Mouse (Mus musculus) midbrain, postnatal 0 days (tissue): Measurements from ENCODE around the gene Diexf. TPM values are rescaled to one million over a fixed set of nuclear protein-coding genes. Genes with fewer than 3 reads are reported as not detected.

Source experiments
- ATAC-seq: fragments of 200-750 bp; cut with Nextera tagmentation; 2 replicates; pipeline ENCODE4 v1.8.0; 2017; ENCODE audit warnings: moderate number of reproducible peaks, mild to moderate bottlenecking, moderate TSS enrichment, moderate library complexity; ENCODE audit not compliant: low FRiP score
- DNase-seq: peaks from one replicate; pipeline ENCODE4 v3.0.0-alpha.2; 2015; ENCODE audit warnings: low spot score
- H3K27ac ChIP-seq: fragments of 300-500 bp; sonication (generic); 2 replicates; pipeline ENCODE4 v1.5.1; 2014; ENCODE audit warnings: low read depth, mild to moderate bottlenecking, low read length, mixed read lengths
- H3K27me3 ChIP-seq: fragments of 300-500 bp; sonication (generic); 2 replicates; pipeline ENCODE4 v1.6.1; 2014; ENCODE audit warnings: low read length, control low read depth, mixed read lengths; ENCODE audit not compliant: insufficient read depth
- H3K36me3 ChIP-seq: fragments of 300-500 bp; sonication (generic); 2 replicates; pipeline ENCODE4 v1.6.1; 2014; ENCODE audit warnings: low read length, control low read depth, mixed read lengths; ENCODE audit not compliant: insufficient read depth
- H3K4me1 ChIP-seq: fragments of 300-500 bp; sonication (generic); 2 replicates; pipeline ENCODE4 v1.6.1; 2014; ENCODE audit warnings: mild to moderate bottlenecking, control low read depth, antibody characterized with exemption, low read length, mixed read lengths; ENCODE audit not compliant: insufficient read depth
- H3K4me2 ChIP-seq: fragments of 300-500 bp; sonication (generic); 2 replicates; pipeline ENCODE4 v1.6.1; 2014; ENCODE audit warnings: low read depth, mild to moderate bottlenecking, low read length, mixed read lengths; ENCODE audit not compliant: poor library complexity, severe bottlenecking
- H3K4me3 ChIP-seq: fragments of 300-500 bp; sonication (generic); 2 replicates; pipeline ENCODE4 v1.5.1; 2014; ENCODE audit warnings: low read depth, mild to moderate bottlenecking, low read length, moderate library complexity
- H3K9ac ChIP-seq: fragments of 300-500 bp; sonication (generic); replicated peaks from 2 replicates; pipeline ENCODE4 v1.6.1; 2014; ENCODE audit warnings: mild to moderate bottlenecking, low read length, moderate library complexity, mixed read lengths; ENCODE audit not compliant: poor library complexity, severe bottlenecking
- H3K9me3 ChIP-seq: fragments of 300-500 bp; sonication (generic); 2 replicates; pipeline ENCODE4 v1.6.1; 2016; ENCODE audit warnings: low read length, control low read depth
- CTCF ChIP-seq: IDR thresholded peaks from 2 replicates; pipeline ENCODE4 v1.5.1; 2016; ENCODE audit warnings: antibody characterized with exemption, mild to moderate bottlenecking
- WGBS: fragments of 180-500 bp; shearing (Covaris S2); extraction: QIAGEN DNeasy Blood & Tissue Kit; methylation state at CpG from one replicate; pipeline ENCODE4 v1.1.7; 2014; 5-methylcytosine and 5-hydroxymethylcytosine counted together
- polyA plus RNA-seq: library from polyadenylated mRNA; unstranded; fragments of >200 nt; fragmentation: Nextera tagmentation; extraction: Ambion mirVana; gene quantifications from 2 replicates; pipeline ENCODE4 v1.2.1, GENCODE M21; 2015
- total RNA-seq: library from RNA; depleted of rRNA; stranded (reverse); fragments of >200 nt; gene quantifications from 2 replicates; pipeline ENCODE4 v1.2.3, GENCODE M21; 2014

Gene Diexf
- total and polyA plus RNA-seq, 2 experiments from 2014 or later, result 3.9 to 15.5 TPM

GRCm38 (mm10) chr1:193169228-193169627 lies 39.2 kb upstream of the Diexf start:
- no peak for TF ChIP-seq CTCF
- no peak overlapping the region for H3K27ac ChIP-seq
- H3K9me3 ChIP-seq, result no peaks in the 10 kb centered on the region
- H3K9ac ChIP-seq, result no peak overlapping the region
- WGBS, result 85% methylated on average over 7 of the region's 7 CpGs
- peaks cover 7% of the 10 kb centered on the region; the same call in 1 of the 2 replicates for H3K4me1 ChIP-seq
- H3K4me2 ChIP-seq, result no peak overlapping the region
- H3K27me3 ChIP-seq, result no peaks in the 10 kb centered on the region
- ATAC-seq (no peak), DNase-seq (no peak)
- H3K36me3 ChIP-seq, result no peaks in the 10 kb centered on the region
- H3K4me3 ChIP-seq, result no peak overlapping the region

GRCm38 (mm10) chr1:193167746-193168145 lies 37.7 kb upstream of the Diexf start, which contains the start of gene A130010J15Rik:
TSS of gene A130010J15Rik (plus strand) at chr1:193168046.
- Histone ChIP-seq H3K4me3 (no peak within 1 kb of the TSS), H3K9ac (no peak within 1 kb of the TSS), H3K36me3 (no peaks in the 10 kb centered on the region), H3K4me1 (peaks cover 3% of the 10 kb centered on the region; the same call in 1 of the 2 replicates), H3K4me2 (no peak within 1 kb of the TSS), H3K27ac (no peak within 1 kb of the TSS), H3K27me3 (no peaks in the 10 kb centered on the region), H3K9me3 (no peaks in the 10 kb centered on the region)
- no peak for ATAC-seq
- DNase-seq, result no peak
- WGBS, result 95% methylated on average over 3 of the region's 3 CpGs
- no peak for TF ChIP-seq CTCF

GRCm38 (mm10) chr1:193160317-193161032 lies 30.4 kb upstream of the Diexf start:
- Histone ChIP-seq H3K4me3 (no peak overlapping the region), H3K36me3 (no peaks in the 10 kb centered on the region), H3K9ac (no peak overlapping the region), H3K9me3 (no peaks in the 10 kb centered on the region), H3K27me3 (no peaks in the 10 kb centered on the region), H3K4me1 (no peaks in the 10 kb centered on the region), H3K4me2 (0 out of 2 replicates have a peak overlapping the region, but pooled peaks have one; percentile 3), H3K27ac (no peak overlapping the region)
- no peak for ATAC-seq
- DNase-seq, result no peak
- TF ChIP-seq CTCF, result no peak
- WGBS, result 14% methylated on average over 18 of the region's 18 CpGs

GRCm38 (mm10) chr1:193159613-193160012 lies 29.5 kb upstream of the Diexf start:
- H3K4me1 ChIP-seq, result no peaks in the 10 kb centered on the region
- DNase-seq (no peak), ATAC-seq (no peak)
- no peak overlapping the region for H3K9ac ChIP-seq
- no peak overlapping the region for H3K27ac ChIP-seq
- WGBS, result 56% methylated on average over 1 of the region's 1 CpGs
- no peaks in the 10 kb centered on the region for H3K9me3 ChIP-seq
- H3K4me2 ChIP-seq, result no peak overlapping the region
- no peaks in the 10 kb centered on the region for H3K36me3 ChIP-seq
- no peaks in the 10 kb centered on the region; the same call in 1 of the 2 replicates for H3K27me3 ChIP-seq
- no peak for TF ChIP-seq CTCF
- H3K4me3 ChIP-seq, result no peak overlapping the region

- H3K4me3 ChIP-seq, result no peak overlapping the region
- H3K36me3 ChIP-seq, result no peaks in the 10 kb centered on the region
- ATAC-seq (no peak), DNase-seq (no peak)
- H3K9me3 ChIP-seq, result no peaks in the 10 kb centered on the region
- no peak overlapping the region for H3K9ac ChIP-seq
- WGBS, result 76% methylated on average over 3 of the region's 3 CpGs
- H3K27me3 ChIP-seq, result peaks cover 4% of the 10 kb centered on the region
- no peak for TF ChIP-seq CTCF
- no peak overlapping the region for H3K4me2 ChIP-seq
- no peak overlapping the region for H3K27ac ChIP-seq
- no peaks in the 10 kb centered on the region for H3K4me1 ChIP-seq
Observed at GRCm38 (mm10) chr1:193159163-193159562, 29.1 kb upstream of the Diexf start.

- 82% methylated on average over 8 of the region's 8 CpGs for WGBS
- no peaks in the 10 kb centered on the region for H3K9me3 ChIP-seq
- H3K27ac ChIP-seq, result no peak overlapping the region
Observed at GRCm38 (mm10) chr1:193157111-193157492, 27.0 kb upstream of the Diexf start.

More at GRCm38 (mm10) chr1:193157111-193157492, 27.0 kb upstream of the Diexf start:
- Histone ChIP-seq H3K4me1 (0 out of 2 replicates have a peak, but pooled peaks cover 5% of the 10 kb centered on the region), H3K9ac (no peak overlapping the region), H3K4me3 (no peak overlapping the region), H3K27me3 (peaks cover 22% of the 10 kb centered on the region), H3K36me3 (no peaks in the 10 kb centered on the region), H3K4me2 (no peak overlapping the region)
- TF ChIP-seq CTCF, result no peak
- ATAC-seq (no peak), DNase-seq (no peak)
